In genomic region chr16:9056430-9056829, GRCm38 (mm10) we compare ENCODE assay signal across 14 mouse cellular contexts.
"Had no signal": no experiment of that assay in that cellular context is flagged by ENCODE, and none has a peak within 500 bp of the region (broad histone marks: within the 10 kb centered on the region; RNA-seq: fewer than 3 reads in every experiment).

No protein-coding gene starts in this region.

- H3K4me2 ChIP-seq: limb, embryonic 13.5 days; midbrain, embryonic 12.5 days; neural tube, embryonic 13.5 days had no signal

- H3K9me3 ChIP-seq: limb, embryonic 13.5 days; midbrain, embryonic 12.5 days; neural tube, embryonic 13.5 days had no signal

- ATAC-seq: midbrain, embryonic 16.5 days had no signal

- H3K4me1 ChIP-seq: limb, embryonic 13.5 days; midbrain, embryonic 12.5 days had no signal

- H3K9ac ChIP-seq: limb, embryonic 13.5 days; liver, embryonic 14.5 days; midbrain, embryonic 12.5 days; neural tube, embryonic 13.5 days had no signal

- DNase-seq: kidney, adult 9 months; kidney, postnatal 36 days; layer of hippocampus, adult 9-11 months; layer of hippocampus, postnatal 36 days; left cerebral cortex, postnatal 4 days; lung, adult 18-20 months; thymus, postnatal 4 days had no signal

- H3K36me3 ChIP-seq: limb, embryonic 13.5 days; midbrain, embryonic 12.5 days; neural tube, embryonic 13.5 days had no signal

- H3K27ac ChIP-seq: kidney, postnatal 0 days; limb, embryonic 13.5 days; liver, embryonic 14.5 days; midbrain, embryonic 12.5 days; neural tube, embryonic 13.5 days; stomach, postnatal 0 days had no signal

- H3K27me3 ChIP-seq: limb, embryonic 13.5 days; midbrain, embryonic 12.5 days; neural tube, embryonic 13.5 days had no signal

- H3K4me3 ChIP-seq: limb, embryonic 13.5 days; midbrain, embryonic 12.5 days; neural tube, embryonic 13.5 days had no signal
